Mouse (Mus musculus) bone marrow macrophage, adult 2 months (primary cell): ENCODE measurements around the gene Cd47. TPM values are rescaled to one million over a fixed set of nuclear protein-coding genes. Genes with fewer than 3 reads are reported as not detected.

Source experiments
- H3K27ac ChIP-seq: 2 replicates; pipeline ENCODE4 v1.5.1; 2012; ENCODE audit warnings: low read depth, low read length; ENCODE audit not compliant: insufficient read depth
- H3K4me1 ChIP-seq: 2 replicates; pipeline ENCODE4 v1.6.1; 2012; ENCODE audit warnings: low read length; ENCODE audit not compliant: control insufficient read depth, insufficient read depth
- H3K4me3 ChIP-seq: 2 replicates; pipeline ENCODE4 v1.5.1; 2012; ENCODE audit warnings: mild to moderate bottlenecking, low read length, moderate library complexity; ENCODE audit not compliant: insufficient read depth
- CTCF ChIP-seq: IDR thresholded peaks from 2 replicates; pipeline ENCODE4 v1.5.1; 2012; ENCODE audit warnings: low read depth, mild to moderate bottlenecking, low read length, moderate library complexity
- POLR2A ChIP-seq: IDR thresholded peaks from 2 replicates; pipeline ENCODE4 v1.6.1; 2012; ENCODE audit warnings: mild to moderate bottlenecking, low read depth, low read length, borderline replicate concordance
- polyA plus RNA-seq: library from polyadenylated mRNA; stranded (reverse); fragments of >200 nt; gene quantifications from 2 replicates; pipeline ENCODE4 v1.2.4, GENCODE M21; 2012; ENCODE audit not compliant: missing spikeins, insufficient read depth, insufficient read length

Cd47 gene
- polyA plus RNA-seq, 1 experiment: 310 TPM

GRCm38 (mm10) chr16:49886403-49887066 is 86.2 kb downstream of the Cd47 start:
- H3K4me1 ChIP-seq: peaks cover 12% of the 10 kb centered on the region
- no peak overlapping the region for H3K27ac ChIP-seq
- no peak overlapping the region for H3K4me3 ChIP-seq
- TF ChIP-seq CTCF (no peak), POLR2A (no peak)

- Histone ChIP-seq H3K4me1 (peaks cover 12% of the 10 kb centered on the region), H3K4me3 (no peak overlapping the region), H3K27ac (no peak overlapping the region)
- TF ChIP-seq POLR2A (no peak), CTCF (no peak)
Measured at GRCm38 (mm10) chr16:49887290-49887689, 87.0 kb downstream of the Cd47 start.

- Histone ChIP-seq H3K4me3 (no peak overlapping the region), H3K27ac (peak overlapping the region; percentile 2; the same call in 1 of the 2 replicates), H3K4me1 (peaks cover 12% of the 10 kb centered on the region)
- no peak for TF ChIP-seq CTCF
- TF ChIP-seq POLR2A: no peak
Measured at GRCm38 (mm10) chr16:49887811-49888564, 87.7 kb downstream of the Cd47 start.

- H3K27ac ChIP-seq: no peak overlapping the region
- TF ChIP-seq CTCF: no peak
- TF ChIP-seq POLR2A: no peak
- H3K4me1 ChIP-seq: peaks cover 12% of the 10 kb centered on the region
- no peak overlapping the region for H3K4me3 ChIP-seq
Measured at GRCm38 (mm10) chr16:49889031-49889655, 88.8 kb downstream of the Cd47 start.

- Histone ChIP-seq H3K4me3 (no peak overlapping the region), H3K4me1 (peaks cover 14% of the 10 kb centered on the region), H3K27ac (no peak overlapping the region)
- TF ChIP-seq CTCF: no peak
- TF ChIP-seq POLR2A: no peak
Measured at GRCm38 (mm10) chr16:49892252-49892651, 91.9 kb downstream of the Cd47 start.

GRCm38 (mm10) chr16:49892945-49893344 is 92.6 kb downstream of the Cd47 start:
- Histone ChIP-seq H3K4me1 (peaks cover 9% of the 10 kb centered on the region), H3K4me3 (no peak overlapping the region), H3K27ac (no peak overlapping the region)
- peak; percentile 71 for TF ChIP-seq CTCF
- no peak for TF ChIP-seq POLR2A

- TF ChIP-seq CTCF (no peak), POLR2A (no peak)
- no peak overlapping the region for H3K27ac ChIP-seq
- H3K4me3 ChIP-seq: no peak overlapping the region
- peaks cover 4% of the 10 kb centered on the region; the same call in 1 of the 2 replicates for H3K4me1 ChIP-seq
Measured at GRCm38 (mm10) chr16:49894624-49895023, 94.3 kb downstream of the Cd47 start.

GRCm38 (mm10) chr16:49896132-49896531 is 95.8 kb downstream of the Cd47 start:
- Histone ChIP-seq H3K4me3 (no peak overlapping the region), H3K4me1 (peaks cover 4% of the 10 kb centered on the region; the same call in 1 of the 2 replicates), H3K27ac (no peak overlapping the region)
- TF ChIP-seq CTCF: no peak
- no peak for TF ChIP-seq POLR2A

- Histone ChIP-seq H3K4me3 (no peak overlapping the region), H3K27ac (no peak overlapping the region), H3K4me1 (peaks cover 14% of the 10 kb centered on the region)
- no peak for TF ChIP-seq CTCF
- TF ChIP-seq POLR2A: no peak
Measured at GRCm38 (mm10) chr16:49901395-49901794, 101.1 kb downstream of the Cd47 start.

- TF ChIP-seq POLR2A (no peak), CTCF (no peak)
- Histone ChIP-seq H3K4me1 (peaks cover 14% of the 10 kb centered on the region), H3K27ac (no peak overlapping the region)
Measured at GRCm38 (mm10) chr16:49902083-49902482, 101.8 kb downstream of the Cd47 start.

More at GRCm38 (mm10) chr16:49902083-49902482, 101.8 kb downstream of the Cd47 start:
- H3K4me3 ChIP-seq: no peak overlapping the region
